9 mouse cellular contexts compared by ENCODE assay signal in the genomic region with DNA sequence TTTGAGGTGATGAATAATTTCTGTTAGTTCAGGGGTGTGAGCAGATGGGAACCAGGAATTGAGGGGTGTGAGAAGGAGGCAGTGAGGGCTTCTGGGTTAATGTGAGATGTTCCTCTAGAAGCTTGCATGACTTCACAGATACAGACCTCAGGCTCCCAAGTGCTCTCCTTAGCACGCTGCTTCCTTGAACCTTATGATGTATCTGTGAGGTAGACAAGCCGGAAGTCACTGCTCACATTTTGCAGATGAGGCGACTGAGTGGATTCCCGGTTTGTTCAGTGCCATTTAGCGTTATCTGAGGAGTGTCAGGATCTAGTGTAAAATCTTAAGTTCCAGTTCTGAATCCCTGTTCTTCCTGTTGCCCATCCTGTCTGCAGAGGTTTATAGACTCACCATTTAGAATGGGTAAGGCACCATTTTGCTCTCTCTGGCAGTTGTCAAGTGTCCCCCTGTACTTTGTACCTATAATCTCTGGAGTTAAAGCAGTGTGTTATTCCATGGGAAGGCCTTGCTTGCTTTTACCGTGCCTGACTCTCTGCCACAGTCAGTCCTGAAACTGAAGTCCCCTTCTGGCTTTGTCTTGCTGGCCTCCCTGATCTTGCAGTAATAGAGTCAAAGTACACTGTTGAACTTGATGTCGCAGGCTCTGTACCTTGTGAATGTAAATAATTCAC. TPM values are rescaled to one million over a fixed set of nuclear protein-coding genes. Genes with fewer than 3 reads are reported as not detected.
A peak's percentile ranks its signal among the peaks of the same experiment; 100 is the strongest.
DNase-seq lines count a peak whose midpoint lies in the region; ATAC-seq and TF ChIP-seq lines count a peak whose summit lies in the region.
"Had no signal": no experiment of that assay in that cellular context is flagged by ENCODE, and none has a peak within 500 bp of the region (broad histone marks: within the 10 kb centered on the region; RNA-seq: fewer than 3 reads in every experiment).

No protein-coding gene starts in this region.

- peaks cover 38% of the 10 kb centered on the region for H3K79me2 ChIP-seq in myocyte (ENCODE audit: control insufficient read depth, insufficient read depth)

- no peak overlapping the region for H3K27ac ChIP-seq in heart, postnatal 0 days (ENCODE audit: low read depth)
- no peak overlapping the region for H3K27ac ChIP-seq in embryonic facial prominence, embryonic 11.5 days (replicated peaks; ENCODE audit: low read depth, low read length)
- H3K27ac ChIP-seq in intestine, embryonic 15.5 days: peak overlapping the region; percentile 71

- ATAC-seq in heart, postnatal 0 days (ENCODE audit: insufficient read depth, low read depth): no peak
- ATAC-seq in embryonic facial prominence, embryonic 11.5 days (replicated peaks; ENCODE audit: insufficient number of reproducible peaks, low FRiP score, low TSS enrichment, low read depth): no peak
- peak; percentile 29 for ATAC-seq in intestine, embryonic 15.5 days

- peak overlapping the region; percentile 87 for H3K4me3 ChIP-seq in heart, postnatal 0 days (ENCODE audit: low read depth, low read length)
- peak overlapping the region; percentile 26 for H3K4me3 ChIP-seq in embryonic facial prominence, embryonic 11.5 days (ENCODE audit: low read depth, low read length)
- peak overlapping the region; percentile 82 for H3K4me3 ChIP-seq in intestine, embryonic 15.5 days (replicated peaks)
- peak overlapping the region; percentile 56 for H3K4me3 ChIP-seq in myocyte

- no peak for TF ChIP-seq POLR2A in myocyte (IDR thresholded peaks at IDR 0.05; ENCODE audit: insufficient read length, low read depth)

- H3ac ChIP-seq in myocyte (ENCODE audit: control insufficient read depth, insufficient read length): no peak overlapping the region

- TF ChIP-seq EP300 in heart, postnatal 0 days (IDR thresholded peaks at IDR 0.05; ENCODE audit: low read depth): no peak

- H3K4me1 ChIP-seq in heart, postnatal 0 days (ENCODE audit: control insufficient read depth, insufficient read depth): peaks cover 27% of the 10 kb centered on the region
- H3K4me1 ChIP-seq in embryonic facial prominence, embryonic 11.5 days (ENCODE audit: control insufficient read depth, insufficient read depth, low read length): peaks cover 8% of the 10 kb centered on the region; the same call in 1 of the 2 replicates
- peaks cover 20% of the 10 kb centered on the region for H3K4me1 ChIP-seq in intestine, embryonic 15.5 days (replicated peaks)

- WGBS in heart, postnatal 0 days: 43% methylated on average over 7 of the region's 7 CpGs
- WGBS in embryonic facial prominence, embryonic 11.5 days: 75% methylated on average over 7 of the region's 7 CpGs
- 39% methylated on average over 7 of the region's 7 CpGs for WGBS in intestine, embryonic 15.5 days

- no peak overlapping the region; the same call in 1 of the 2 replicates for H3K9ac ChIP-seq in heart, postnatal 0 days (replicated peaks; ENCODE audit: low read depth, low read length)
- H3K9ac ChIP-seq in embryonic facial prominence, embryonic 11.5 days (replicated peaks; ENCODE audit: low read length): peak overlapping the region; percentile 1
- peak overlapping the region; percentile 28 for H3K9ac ChIP-seq in intestine, embryonic 15.5 days

- no peaks in the 10 kb centered on the region for H3K9me3 ChIP-seq in heart, postnatal 0 days (replicated peaks; ENCODE audit: control insufficient read depth, low read length)
- H3K9me3 ChIP-seq in embryonic facial prominence, embryonic 11.5 days (replicated peaks; ENCODE audit: control insufficient read depth, low read length): no peaks in the 10 kb centered on the region
- H3K9me3 ChIP-seq in intestine, embryonic 15.5 days: no peaks in the 10 kb centered on the region

- DNase-seq in heart, postnatal 0 days (ENCODE audit: low spot score): no peak
- no peak for DNase-seq in heart, adult 11 months
- no peak for DNase-seq in embryonic facial prominence, embryonic 11.5 days (ENCODE audit: low spot score)
- no peak for DNase-seq in spleen, postnatal 36 days (ENCODE audit: low spot score in 2 of 2)
- no peak for DNase-seq in right cerebral cortex, postnatal 4 days
- no peak for DNase-seq in kidney, postnatal 4 days
- DNase-seq: thymus, adult 18-20 months had no signal

- H3K36me3 ChIP-seq in heart, postnatal 0 days (replicated peaks; ENCODE audit: control insufficient read depth, insufficient read depth, low read length): no peaks in the 10 kb centered on the region
- no peaks in the 10 kb centered on the region for H3K36me3 ChIP-seq in embryonic facial prominence, embryonic 11.5 days (replicated peaks; ENCODE audit: control insufficient read depth, insufficient read depth, low read depth, low read length)
- H3K36me3 ChIP-seq in intestine, embryonic 15.5 days: no peaks in the 10 kb centered on the region
- H3K36me3 ChIP-seq in myocyte (ENCODE audit: control insufficient read depth, insufficient read depth): no peaks in the 10 kb centered on the region

- no peaks in the 10 kb centered on the region for H3K27me3 ChIP-seq in heart, postnatal 0 days (ENCODE audit: control insufficient read depth, insufficient read depth, low read length)
- no peaks in the 10 kb centered on the region for H3K27me3 ChIP-seq in embryonic facial prominence, embryonic 11.5 days (ENCODE audit: control insufficient read depth, insufficient read depth, low read length)
- H3K27me3 ChIP-seq in intestine, embryonic 15.5 days (replicated peaks): no peaks in the 10 kb centered on the region
- H3K27me3 ChIP-seq in myocyte (ENCODE audit: control insufficient read depth, insufficient read depth, insufficient read length): no peaks in the 10 kb centered on the region

- TF ChIP-seq CTCF in heart, postnatal 0 days (IDR thresholded peaks at IDR 0.05; ENCODE audit: low read depth): no peak

- H3K4me2 ChIP-seq in heart, postnatal 0 days (ENCODE audit: low read depth, low read length): peak overlapping the region; percentile 79
- peak overlapping the region; percentile 41 for H3K4me2 ChIP-seq in embryonic facial prominence, embryonic 11.5 days (ENCODE audit: low read depth, low read length)
- peak overlapping the region; percentile 90 for H3K4me2 ChIP-seq in intestine, embryonic 15.5 days (replicated peaks)
- peak overlapping the region; percentile 97 for H3K4me2 ChIP-seq in myocyte (ENCODE audit: low read depth)

TF ChIP-seq in myocyte, 11 proteins besides CTCF, POLR2A, EP300 and RAD21:
- TF ChIP-seq REST (IDR thresholded peaks at IDR 0.05; ENCODE audit: insufficient read depth, insufficient read length) (no peak), POLR2AphosphoS2 (IDR thresholded peaks at IDR 0.05; ENCODE audit: insufficient read length, low read depth) (no peak), TCF12 (IDR thresholded peaks at IDR 0.05; ENCODE audit: insufficient read depth, poor library complexity, severe bottlenecking) (no peak), MYOD1 (IDR thresholded peaks at IDR 0.05; ENCODE audit: control insufficient read depth in 1 of 3, insufficient read length in 2 of 3, low read depth in 2 of 3) (no peak)

RNA-seq across cellular contexts. Expression of a gene that starts 3.0 kb away (rescaled TPM):
- total RNA-seq in heart, postnatal 0 days (2014; rRNA removed; ENCODE audit: low replicate concordance): 18.6 and 29.9 TPM in 2 replicates
- polyA plus RNA-seq in heart, postnatal 0 days (2015; fragmentation: Nextera tagmentation; extraction: Ambion mirVana): 4.5 and 5.3 TPM in 2 replicates
- 11.7 and 13.6 TPM in 2 replicates for polyA plus RNA-seq in embryonic facial prominence, embryonic 11.5 days (2014; fragmentation: Nextera tagmentation; extraction: Ambion mirVana)
- polyA plus RNA-seq in intestine, embryonic 15.5 days (2015; fragmentation: Nextera tagmentation; extraction: Ambion mirVana): 13.7 and 14.4 TPM in 2 replicates
- 6.1 TPM for polyA plus RNA-seq in myocyte (2012; fragmentation: generic; extraction: Trizol)

Comparison
In these comparisons a context has a peak if more than half of its experiments do, and no peak if none do; other contexts are left out.
1. H3K4me2 ChIP-seq: peak in every context shown above with its lines; median percentile 97 in myocyte; 90 in intestine, embryonic 15.5 days; 79 in heart, postnatal 0 days; 41 in embryonic facial prominence, embryonic 11.5 days.
2. H3K4me3 ChIP-seq: peak in every context shown above with its lines; median percentile 87 in heart, postnatal 0 days; 82 in intestine, embryonic 15.5 days; 56 in myocyte; 26 in embryonic facial prominence, embryonic 11.5 days.